Mouse (Mus musculus) kidney, adult 10 weeks (tissue): Measurements from ENCODE around the gene Krtap9-3. TPM values are rescaled to one million over a fixed set of nuclear protein-coding genes. Genes with fewer than 3 reads are reported as not detected.

Experiments used
- polyA plus RNA-seq: library from polyadenylated mRNA; stranded (reverse); fragments of 350-450 nt; fragmentation: Illumina TruSeq; extraction: RNeasy Lipid Tissue Mini Kit (QIAGEN cat#74804); gene quantifications from one replicate; pipeline ENCODE4 v1.2.3, GENCODE M21; 2014; ENCODE audit warnings: low read depth, low replicate concordance

The Krtap9-3 gene
- polyA plus RNA-seq, result not detected

GRCm38 (mm10) chr11:99597742-99598141 lies at the start of gene Krtap9-3:
Gene Krtap9-3 (minus strand): TSS chr11:99598105.

GRCm38 (mm10) chr11:99643635-99644139 lies 45.8 kb upstream of the Krtap9-3 start, which contains the start of gene Krtap4-7:
Gene Krtap4-7 (minus strand): TSS chr11:99644089.

DNA sequence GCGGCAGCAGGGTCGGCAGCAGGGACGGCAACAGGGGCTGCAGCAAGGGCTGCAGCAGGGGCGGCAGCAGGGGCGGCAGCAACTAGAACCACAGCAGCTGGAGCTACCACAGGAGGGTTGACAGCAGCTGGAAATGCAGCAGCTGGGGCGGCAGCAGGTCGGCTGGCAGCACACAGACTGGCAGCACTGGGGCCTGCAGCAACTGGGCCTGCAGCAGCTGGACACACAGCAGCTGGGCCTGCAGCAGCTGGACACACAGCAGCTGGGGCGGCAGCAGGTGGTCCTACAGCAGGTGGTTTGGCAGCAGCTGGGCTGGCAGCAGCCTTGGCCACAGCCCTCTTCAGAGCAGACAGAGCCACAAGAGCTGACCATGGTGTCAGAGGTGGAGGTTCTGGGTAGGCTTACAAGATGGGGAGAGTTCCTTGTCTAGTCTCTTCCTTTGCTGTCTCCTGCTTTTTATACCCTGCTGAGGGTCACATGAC lies 36.8 kb upstream of the Krtap9-3 start, which contains the start of gene Krtap4-2:
Krtap4-2 (minus strand) TSS at position 432 of the 482 bp plus-strand sequence.

GRCm38 (mm10) chr11:99628138-99628537 lies 30.2 kb upstream of the Krtap9-3 start, which contains the start of gene Krtap4-1:
Gene Krtap4-1 (minus strand): TSS chr11:99628238.

DNA sequence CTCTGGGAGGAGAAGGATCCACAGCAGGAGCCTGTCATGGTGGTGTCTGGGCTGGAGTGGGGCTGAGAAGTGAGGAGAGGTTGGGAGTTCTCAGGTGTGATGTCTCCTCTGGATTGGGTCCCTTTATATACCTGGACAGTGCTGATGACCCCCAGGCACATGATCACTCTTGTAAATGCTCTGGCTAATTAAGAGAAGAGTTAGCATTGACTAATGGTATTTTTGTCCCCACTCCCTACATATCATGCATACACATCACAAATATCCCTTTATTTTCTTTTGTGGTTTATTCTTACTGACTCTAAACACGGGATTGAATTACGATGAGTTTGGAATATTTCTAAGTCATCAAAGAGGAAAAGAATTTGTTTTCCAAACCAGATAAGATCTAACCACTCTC lies 22.4 kb upstream of the Krtap9-3 start, which contains the start of gene Gm11562:
Gm11562 (minus strand) TSS at position 101 of the 400 bp plus-strand sequence.

DNA sequence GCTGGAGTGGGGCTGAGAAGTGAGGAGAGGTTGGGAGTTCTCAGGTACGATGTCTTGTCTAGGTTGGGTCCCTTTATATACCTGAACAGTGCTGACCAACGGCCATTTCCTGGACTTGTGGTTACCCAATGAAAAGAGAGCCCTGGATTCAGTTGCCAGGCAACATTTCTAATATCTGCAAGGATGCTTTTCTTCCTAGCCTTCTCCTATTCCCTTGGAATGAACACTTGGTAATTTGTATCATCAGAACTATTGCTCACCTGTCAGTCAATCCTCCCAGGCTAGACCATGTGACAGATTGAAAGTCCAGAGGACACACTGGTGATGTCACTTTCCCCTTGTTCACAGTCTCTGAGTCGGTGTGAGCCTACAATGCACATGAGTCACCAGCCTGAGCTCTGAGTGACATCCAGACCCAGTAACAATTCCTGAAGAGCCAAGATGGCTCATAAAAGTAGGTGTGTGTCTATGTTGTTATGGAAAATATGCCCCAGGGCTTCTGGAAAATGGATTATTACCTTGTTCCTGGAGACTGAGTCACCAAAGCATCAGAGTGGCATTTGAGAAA lies 17.0 kb upstream of the Krtap9-3 start, which contains the start of gene Krtap2-4:
Krtap2-4 (minus strand) TSS at position 51 of the 568 bp plus-strand sequence.

GRCm38 (mm10) chr11:99610089-99610488 lies 12.2 kb upstream of the Krtap9-3 start, which contains the start of gene Gm11937:
Gene Gm11937 (minus strand): TSS chr11:99610189.

DNA sequence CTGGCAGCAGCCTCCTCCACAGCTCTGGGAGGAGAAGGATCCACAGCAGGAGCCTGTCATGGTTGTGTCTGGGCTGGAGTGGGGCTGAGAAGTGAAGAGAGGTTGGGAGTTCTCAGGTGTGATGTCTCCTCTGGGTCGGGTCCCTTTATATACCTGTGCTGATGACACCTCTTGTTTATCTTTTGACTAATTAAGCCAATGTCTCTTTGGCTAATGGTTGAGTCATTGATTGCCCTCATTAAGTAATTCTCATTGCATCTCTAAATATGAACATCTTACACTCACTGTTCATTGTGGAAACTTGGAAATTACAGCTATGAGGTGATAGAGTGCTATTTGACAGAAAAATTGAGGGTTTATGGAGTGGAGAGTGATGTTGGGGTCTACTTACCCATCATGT lies 5.3 kb upstream of the Krtap9-3 start, which contains the start of gene Gm11938:
Gm11938 (minus strand) TSS at position 101 of the 400 bp plus-strand sequence.

DNA sequence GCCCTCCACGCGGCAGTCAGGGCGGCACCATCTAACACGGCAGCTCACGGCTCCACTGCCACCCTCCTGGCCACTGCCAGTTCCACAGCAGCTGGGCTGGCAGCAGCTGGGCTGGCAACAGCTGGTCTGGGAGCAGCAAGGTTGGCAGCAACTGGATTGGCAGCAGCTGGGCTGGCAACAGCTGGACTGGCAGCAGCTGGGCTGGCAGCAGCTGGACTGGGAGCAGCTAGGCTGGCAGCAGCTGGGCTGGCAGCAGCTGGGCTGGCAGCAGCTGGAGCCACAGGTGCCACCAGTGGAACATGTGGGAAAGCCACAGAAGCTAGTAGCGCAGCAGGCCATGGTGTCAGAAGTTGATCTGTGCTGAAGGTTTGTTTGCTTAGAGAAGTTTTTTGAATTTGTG lies 6.9 kb downstream of the Krtap9-3 start, which contains the start of gene Krtap1-3:
Krtap1-3 (minus strand) TSS at position 359 of the 400 bp plus-strand sequence.

GRCm38 (mm10) chr11:99583245-99583704 lies 14.6 kb downstream of the Krtap9-3 start, which contains the start of gene Krtap1-4:
Gene Krtap1-4 (minus strand): TSS chr11:99583654.

DNA sequence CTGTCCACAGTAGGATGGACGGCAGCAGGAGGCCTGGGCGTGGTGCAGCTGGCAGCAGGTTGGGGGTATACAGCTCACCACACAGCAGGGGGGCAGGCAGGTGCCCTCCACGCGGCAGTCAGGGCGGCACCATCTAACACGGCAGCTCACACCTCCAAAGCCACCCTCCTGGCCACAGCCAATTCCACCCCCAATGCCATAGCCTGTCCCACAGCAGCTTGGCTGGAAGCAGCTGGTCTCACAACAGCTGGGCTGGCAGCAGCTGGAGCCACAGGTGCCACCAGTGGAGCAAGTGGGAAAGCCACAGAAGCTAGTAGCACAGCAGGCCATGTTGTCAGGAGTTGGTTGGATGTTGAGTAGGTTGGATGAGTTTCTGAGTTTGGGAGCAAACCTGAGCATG lies 17.3 kb downstream of the Krtap9-3 start, which contains the start of gene Krtap1-5:
Krtap1-5 (minus strand) TSS at position 381 of the 400 bp plus-strand sequence.

DNA sequence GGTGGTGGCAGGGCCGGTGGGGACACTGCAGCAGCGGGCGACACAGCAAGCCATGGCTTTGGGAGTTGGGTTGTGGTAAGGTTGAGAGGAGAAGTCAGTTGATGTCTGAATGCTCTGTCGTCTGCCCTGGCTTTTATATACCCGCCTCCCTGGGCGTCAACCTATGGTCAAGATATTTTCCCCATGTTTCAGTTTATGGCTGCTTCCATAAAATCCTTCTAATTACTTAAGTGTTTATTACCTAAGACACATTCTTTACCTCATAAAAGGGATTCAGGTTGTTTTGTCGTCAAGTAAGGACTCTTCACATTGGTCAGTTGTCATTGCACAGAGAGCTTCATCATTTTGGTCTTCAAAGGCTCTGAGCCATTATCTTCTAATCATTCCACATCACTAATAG lies 31.4 kb downstream of the Krtap9-3 start, which contains the start of gene Krtap3-1:
Krtap3-1 (minus strand) TSS at position 101 of the 400 bp plus-strand sequence.

GRCm38 (mm10) chr11:99559366-99559765 lies 38.5 kb downstream of the Krtap9-3 start, which contains the start of gene Gm11939:
Gene Gm11939 (minus strand): TSS chr11:99559466.

GRCm38 (mm10) chr11:99556753-99557152 lies 41.2 kb downstream of the Krtap9-3 start, which contains the start of gene Krtap3-2:
Gene Krtap3-2 (minus strand): TSS chr11:99556853.

GRCm38 (mm10) chr11:99550765-99551164 lies 47.1 kb downstream of the Krtap9-3 start, which contains the start of gene Krtap3-3:
Gene Krtap3-3 (minus strand): TSS chr11:99550865.

Other genes with a start within 250 kb of the Krtap9-3 start
- not detected for gene Krt27, start 247.0 kb downstream of the Krtap9-3 start, polyA plus RNA-seq
- not detected for gene Krt28, start 223.2 kb downstream of the Krtap9-3 start, polyA plus RNA-seq
- gene Krt10, start 208.7 kb downstream of the Krtap9-3 start, polyA plus RNA-seq, result 20.3 TPM
- gene Krt12, start 175.8 kb downstream of the Krtap9-3 start, polyA plus RNA-seq, result not detected
- gene Krt20, start 160.0 kb downstream of the Krtap9-3 start, polyA plus RNA-seq, result 0.53 TPM
- 2.7 TPM for gene Krt23, start 105.0 kb downstream of the Krtap9-3 start, polyA plus RNA-seq
- gene Krt39, start 76.8 kb downstream of the Krtap9-3 start, polyA plus RNA-seq, result not detected
- not detected for gene Krt40, start 54.9 kb downstream of the Krtap9-3 start, polyA plus RNA-seq
- gene Krtap3-3, start 47.2 kb downstream of the Krtap9-3 start, polyA plus RNA-seq, result not detected
- gene Krtap3-2, start 41.3 kb downstream of the Krtap9-3 start, polyA plus RNA-seq, result not detected
- not detected for gene Gm11939, start 38.6 kb downstream of the Krtap9-3 start, polyA plus RNA-seq
- not detected for gene Krtap3-1, start 31.5 kb downstream of the Krtap9-3 start, polyA plus RNA-seq
- not detected for gene Krtap1-5, start 17.1 kb downstream of the Krtap9-3 start, polyA plus RNA-seq
- not detected for gene Krtap1-4, start 14.5 kb downstream of the Krtap9-3 start, polyA plus RNA-seq
- not detected for gene Krtap1-3, start 6.8 kb downstream of the Krtap9-3 start, polyA plus RNA-seq
- not detected for gene Gm11938, start 5.2 kb upstream of the Krtap9-3 start, polyA plus RNA-seq
- not detected for gene Gm11937, start 12.1 kb upstream of the Krtap9-3 start, polyA plus RNA-seq
- gene Krtap2-4, start 16.7 kb upstream of the Krtap9-3 start, polyA plus RNA-seq, result not detected
- not detected for gene Gm11562, start 22.3 kb upstream of the Krtap9-3 start, polyA plus RNA-seq
- not detected for gene Krtap4-1, start 30.1 kb upstream of the Krtap9-3 start, polyA plus RNA-seq
- not detected for gene Krtap4-2, start 37.0 kb upstream of the Krtap9-3 start, polyA plus RNA-seq
- not detected for gene Krtap4-7, start 46.0 kb upstream of the Krtap9-3 start, polyA plus RNA-seq
- gene Gm11555, start 52.1 kb upstream of the Krtap9-3 start, polyA plus RNA-seq, result not detected
- not detected for gene Gm11563, start 60.9 kb upstream of the Krtap9-3 start, polyA plus RNA-seq
- not detected for gene Krtap4-6, start 67.9 kb upstream of the Krtap9-3 start, polyA plus RNA-seq
- not detected for gene Gm14190, start 92.6 kb upstream of the Krtap9-3 start, polyA plus RNA-seq
- gene Gm14180, start 136.2 kb upstream of the Krtap9-3 start, polyA plus RNA-seq, result not detected
- not detected for gene Gm11595, start 174.8 kb upstream of the Krtap9-3 start, polyA plus RNA-seq
- gene Krtap4-8, start 182.6 kb upstream of the Krtap9-3 start, polyA plus RNA-seq, result not detected
- not detected for gene Krtap4-9, start 187.1 kb upstream of the Krtap9-3 start, polyA plus RNA-seq
- not detected for gene Gm11596, start 195.4 kb upstream of the Krtap9-3 start, polyA plus RNA-seq
- gene Gm11569, start 200.8 kb upstream of the Krtap9-3 start, polyA plus RNA-seq, result not detected
- not detected for gene Gm11554, start 206.3 kb upstream of the Krtap9-3 start, polyA plus RNA-seq
- not detected for gene Krtap4-13, start 211.8 kb upstream of the Krtap9-3 start, polyA plus RNA-seq
- gene Gm11564, start 217.6 kb upstream of the Krtap9-3 start, polyA plus RNA-seq, result not detected
- gene 2300003K06Rik, start 240.0 kb upstream of the Krtap9-3 start, polyA plus RNA-seq, result not detected